Mouse (Mus musculus) left cerebral cortex, adult 2 months (tissue): Measurements from ENCODE around the gene Srsy. TPM values are rescaled to one million over a fixed set of nuclear protein-coding genes. Genes with fewer than 3 reads are reported as not detected.
"Not testable (repeated sequence)": the region's sequence is repeated elsewhere in the genome, so short reads cannot be mapped to it uniquely, and the experiment has no call there.

ENCODE experiments used
- DNase-seq, 2 experiments: peaks; one replicate each; pipeline ENCODE4 v3.0.0; 2021 to 2022; ENCODE audit warnings: low spot score in 2 of 2, mixed read lengths in 1 of 2; ENCODE audit errors: extremely low spot score in 1 of 2
- H3K27ac ChIP-seq: fragments of 200-600 bp; 2 replicates; pipeline ENCODE4 v1.8.1; 2022
- H3K4me3 ChIP-seq: fragments of 200-600 bp; 2 replicates; pipeline ENCODE4 v1.8.1; 2022
- intact Hi-C: fragments of 180-260 bp; cut with DNase I; formaldehyde crosslinking; loops from one replicate; pipeline ENCODE4 v1.15.1; 2025
- long read RNA-seq, 2 experiments: library from polyadenylated mRNA; stranded (forward); transcript quantifications; one replicate each; pipeline ENCODE4 v2.0.0; 2021; ENCODE audit warnings: borderline mapping rate in 2 of 2
- total RNA-seq, 2 experiments: library from RNA; stranded (reverse); gene quantifications; 2 replicates each; pipeline ENCODE4 v1.2.3; 2021

Srsy gene
- total RNA-seq = not detected
- long read RNA-seq, experiment 1 = 0 reads
- long read RNA-seq, experiment 2 = 0 reads

DNA sequence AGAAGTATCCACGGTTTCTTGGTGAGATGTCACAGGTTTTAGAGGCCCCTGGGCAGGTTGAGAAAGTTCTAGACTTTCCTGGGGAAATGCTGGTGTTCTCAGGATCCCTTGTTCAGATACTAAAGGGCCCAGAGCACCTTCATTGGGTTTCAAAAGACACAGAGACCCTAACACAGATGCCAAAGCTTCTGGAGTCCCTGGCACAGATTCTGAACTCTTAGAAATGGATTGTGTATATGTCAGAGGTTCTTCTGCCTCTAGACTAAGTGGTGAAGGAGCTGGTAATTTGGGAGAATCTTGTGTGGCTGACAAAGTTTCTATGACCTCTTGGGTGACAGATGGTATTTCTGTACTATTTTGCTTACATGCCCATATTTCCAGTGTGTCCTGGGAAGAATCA, at the start of gene Srsy:
Gene Srsy (minus strand): TSS at position 101 of the 400 bp plus-strand sequence.
- H3K4me3 ChIP-seq, DNase-seq, intact Hi-C loops, H3K27ac ChIP-seq: not testable (repeated sequence)

Other genes starting within 250 kb of the Srsy start
- gene Gm21904, start 91.1 kb downstream of the Srsy start, total RNA-seq = not detected
- gene Gm20772, start 62.6 kb downstream of the Srsy start, total RNA-seq = not detected
- gene Gm20831, start 62.6 kb downstream of the Srsy start, total RNA-seq = not detected
- gene Gm21764, start 124.5 kb upstream of the Srsy start, total RNA-seq = not detected
- gene Ssty1, start 151.8 kb upstream of the Srsy start, total RNA-seq = not detected